Mouse (Mus musculus) urinary bladder, postnatal 0 days (tissue): ENCODE measurements around the gene 2610001J05Rik. TPM values are rescaled to one million over a fixed set of nuclear protein-coding genes. Genes with fewer than 3 reads are reported as not detected.

ENCODE experiments used
- polyA plus RNA-seq: library from polyadenylated mRNA; unstranded; fragments of >200 nt; fragmentation: Nextera tagmentation; extraction: Ambion mirVana; gene quantifications from 2 replicates; pipeline ENCODE4 v1.2.1, GENCODE M21; 2015

2610001J05Rik gene
- 131 and 136 TPM in 2 replicates for polyA plus RNA-seq

DNA sequence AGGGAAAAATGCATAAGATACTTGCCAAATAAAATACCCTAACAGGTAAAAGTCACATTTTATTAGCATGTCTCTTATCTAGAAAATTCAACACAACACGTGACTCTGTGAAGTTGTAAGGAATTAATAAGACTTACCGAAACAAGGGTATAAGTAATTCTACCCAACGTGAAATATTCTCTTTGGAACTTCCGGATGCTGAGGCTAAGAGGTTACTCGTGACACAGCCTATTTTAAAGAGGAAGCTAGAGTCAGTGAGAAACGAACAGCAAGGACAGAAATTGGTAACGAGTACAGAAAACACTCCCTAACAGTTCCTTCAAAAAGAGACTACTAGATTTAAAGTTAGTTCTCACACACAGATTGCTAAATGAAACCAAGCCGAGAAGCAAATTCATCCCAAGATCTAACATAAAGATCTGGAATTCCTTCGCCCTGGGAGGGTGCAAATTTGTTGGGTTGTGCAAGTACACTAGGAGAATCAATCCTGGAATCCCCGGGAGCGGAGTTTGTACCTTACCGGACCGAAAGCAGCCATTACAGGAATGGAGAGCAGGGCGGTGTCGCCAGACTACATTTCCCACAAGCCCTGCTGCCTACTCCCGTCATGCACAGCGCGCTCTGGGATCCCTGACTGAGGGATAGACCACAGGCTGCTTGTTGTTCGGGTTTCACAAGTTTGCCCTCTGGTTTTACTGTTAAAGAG lies at the start of gene 2610001J05Rik:
Gene 2610001J05Rik (minus strand): TSS at position 600 of the 706 bp plus-strand sequence.

GRCm38 (mm10) chr6:13839345-13840054 lies 31.8 kb downstream of the 2610001J05Rik start, which contains the start of gene Gpr85:
TSS of gene Gpr85 (minus strand) at chr6:13839942.

Other genes with a start within 250 kb of the 2610001J05Rik start
- 9.2 and 10.6 TPM in 2 replicates for gene Bmt2, start 193.6 kb downstream of the 2610001J05Rik start, polyA plus RNA-seq
- 0.70 and 1.3 TPM in 2 replicates for gene Gpr85, start 31.6 kb downstream of the 2610001J05Rik start, polyA plus RNA-seq